Mouse (Mus musculus) intestine, embryonic 15.5 days (tissue): ENCODE measurements around the gene Ros1. TPM values are rescaled to one million over a fixed set of nuclear protein-coding genes. Genes with fewer than 3 reads are reported as not detected.

Experiments used
- ATAC-seq: fragments of 200-750 bp; cut with Nextera tagmentation; 2 replicates; pipeline ENCODE4 v1.8.0; 2017; ENCODE audit warnings: moderate TSS enrichment, moderate library complexity
- H3K27ac ChIP-seq: fragments of 300-500 bp; sonication (generic); 2 replicates; pipeline ENCODE4 v1.5.1; 2015; ENCODE audit warnings: mild to moderate bottlenecking, inconsistent platforms
- H3K27me3 ChIP-seq: fragments of 300-500 bp; sonication (generic); replicated peaks from 2 replicates; pipeline ENCODE4 v1.6.1; 2015; ENCODE audit warnings: inconsistent platforms
- H3K36me3 ChIP-seq: fragments of 300-500 bp; sonication (generic); 2 replicates; pipeline ENCODE4 v1.6.1; 2015; ENCODE audit warnings: inconsistent platforms
- H3K4me1 ChIP-seq: fragments of 300-500 bp; sonication (generic); replicated peaks from 2 replicates; pipeline ENCODE4 v1.6.1; 2015; ENCODE audit warnings: inconsistent platforms
- H3K4me2 ChIP-seq: fragments of 300-500 bp; sonication (generic); replicated peaks from 2 replicates; pipeline ENCODE4 v1.6.1; 2015; ENCODE audit warnings: mild to moderate bottlenecking, inconsistent platforms
- H3K4me3 ChIP-seq: fragments of 300-500 bp; sonication (generic); replicated peaks from 2 replicates; pipeline ENCODE4 v1.5.1; 2015; ENCODE audit warnings: inconsistent platforms
- H3K9ac ChIP-seq: fragments of 300-500 bp; sonication (generic); 2 replicates; pipeline ENCODE4 v1.6.1; 2015; ENCODE audit warnings: inconsistent platforms
- H3K9me3 ChIP-seq: fragments of 300-500 bp; sonication (generic); 2 replicates; pipeline ENCODE4 v1.6.1; 2016; ENCODE audit warnings: inconsistent platforms
- WGBS: fragments of 180-500 bp; shearing (Covaris S2); methylation state at CpG from one replicate; pipeline ENCODE4 v1.1.7; 2015; 5-methylcytosine and 5-hydroxymethylcytosine counted together
- polyA plus RNA-seq: library from polyadenylated mRNA; unstranded; fragments of >200 nt; fragmentation: Nextera tagmentation; extraction: Ambion mirVana; gene quantifications from 2 replicates; pipeline ENCODE4 v1.2.1, GENCODE M21; 2015

Gene Ros1
- polyA plus RNA-seq = 3.3 and 3.6 TPM in 2 replicates

DNA sequence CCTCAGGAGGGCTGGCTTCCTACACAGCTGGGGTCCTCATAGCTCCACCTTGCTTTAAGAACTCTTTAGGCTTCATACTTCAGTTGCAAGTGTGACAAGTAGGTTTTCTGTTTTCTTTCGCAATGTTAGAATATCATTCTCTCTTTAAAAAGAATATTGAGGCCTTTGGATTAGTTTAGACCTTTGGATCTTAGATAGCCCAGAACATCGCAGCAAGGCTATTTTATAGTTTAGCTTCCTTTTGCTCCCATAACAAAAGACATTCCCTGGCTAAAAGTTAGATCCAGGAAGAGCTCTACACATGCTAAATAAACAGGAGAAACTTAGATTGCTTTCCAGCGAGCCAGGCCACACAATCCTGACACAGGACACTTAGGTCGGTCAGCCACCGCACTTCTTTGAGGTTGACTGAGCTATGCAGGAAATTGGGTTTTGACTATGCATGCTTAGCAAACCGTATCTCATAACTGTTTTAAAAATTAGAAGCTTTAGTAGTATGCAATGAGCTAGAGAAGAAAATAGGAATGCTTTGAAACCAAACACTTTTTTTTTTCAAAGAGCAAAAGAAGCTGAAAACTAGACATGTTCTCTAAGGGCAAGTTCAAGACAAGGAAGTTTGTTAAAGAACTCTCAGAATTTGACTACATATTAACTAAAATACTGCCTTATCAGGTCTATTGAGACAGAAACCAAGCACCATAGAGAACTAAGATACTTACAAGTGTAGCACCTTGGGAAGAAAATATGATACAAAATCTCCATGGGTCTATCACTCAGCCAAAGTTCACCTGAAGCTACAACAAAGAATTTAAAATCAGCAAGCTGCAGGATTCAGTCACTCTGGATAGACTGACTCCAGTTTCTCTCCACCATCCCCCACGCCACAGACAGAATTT, at the start of gene Ros1:
Gene Ros1, minus strand, starts transcription at position 288 of the 896 bp plus-strand sequence.
- H3K9ac ChIP-seq = no peak within 1 kb of the TSS
- H3K4me1 ChIP-seq = no peaks in the 10 kb centered on the region
- 60% methylated on average over 7 of the region's 7 CpGs for WGBS
- no peaks in the 10 kb centered on the region for H3K27me3 ChIP-seq
- H3K4me2 ChIP-seq = no peak within 1 kb of the TSS
- no peaks in the 10 kb centered on the region for H3K9me3 ChIP-seq
- H3K27ac ChIP-seq = peak within 1 kb of the TSS; percentile 77
- peak; percentile 90 for ATAC-seq
- no peaks in the 10 kb centered on the region for H3K36me3 ChIP-seq
- 0 out of 2 replicates have a peak within 1 kb of the TSS, but pooled peaks have one; percentile 10 for H3K4me3 ChIP-seq

DNA sequence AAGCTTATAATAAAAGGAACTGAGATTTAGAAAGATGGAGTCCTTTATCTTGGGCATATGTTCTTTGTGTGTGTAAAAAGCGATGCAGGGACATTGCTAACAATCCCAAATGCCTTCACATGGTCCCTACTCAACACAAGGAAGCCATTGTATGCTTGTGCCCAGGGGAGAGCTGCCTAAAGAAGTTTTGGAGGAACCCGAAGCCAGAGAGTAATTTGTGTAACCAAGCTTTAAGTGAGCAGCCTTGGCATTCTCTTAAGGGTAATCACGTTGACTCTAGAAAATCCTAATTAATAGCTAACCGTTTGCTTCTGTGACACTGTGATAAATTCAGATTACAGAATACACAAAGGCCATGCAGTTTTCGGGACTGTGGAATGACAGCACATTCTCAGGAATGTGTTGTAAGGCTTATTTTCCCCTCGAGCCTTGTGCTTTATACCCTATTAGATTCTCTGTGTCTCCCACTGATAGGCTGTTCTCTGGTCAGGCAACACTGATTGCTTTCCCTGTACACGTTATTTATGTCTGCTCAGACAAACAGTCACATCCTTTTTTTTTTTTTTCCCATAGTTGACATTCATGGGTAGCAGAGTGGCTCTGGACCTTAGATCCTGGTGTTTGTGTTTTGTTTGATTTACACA, 47.8 kb upstream of the Ros1 start:
- Histone ChIP-seq H3K27me3 (no peaks in the 10 kb centered on the region), H3K9ac (no peak overlapping the region), H3K4me1 (peaks cover 3% of the 10 kb centered on the region; the same call in 1 of the 2 replicates), H3K36me3 (no peaks in the 10 kb centered on the region), H3K27ac (no peak overlapping the region), H3K9me3 (no peaks in the 10 kb centered on the region), H3K4me3 (no peak overlapping the region), H3K4me2 (no peak overlapping the region)
- no peak for ATAC-seq
- WGBS = 40% methylated on average over 7 of the region's 7 CpGs

DNA sequence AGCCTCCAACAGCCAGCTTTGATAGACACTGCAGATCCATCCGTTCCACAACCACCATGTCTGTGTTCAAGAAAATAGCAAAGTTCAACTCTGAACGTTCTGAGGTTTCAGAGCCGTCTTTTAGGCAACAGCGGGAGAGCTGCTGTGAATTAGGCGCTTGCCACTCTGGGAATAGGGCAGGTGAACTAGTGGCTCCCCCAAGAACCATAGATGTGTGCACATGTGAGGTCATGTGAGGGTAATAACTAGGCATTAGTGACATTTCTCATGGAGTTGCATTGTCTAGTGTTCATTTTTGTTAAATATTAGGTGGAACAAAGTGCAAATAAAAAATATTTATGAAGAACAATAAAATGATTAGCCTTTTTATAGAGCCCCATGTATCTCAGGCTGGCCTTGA, 47.0 kb upstream of the Ros1 start:
- Histone ChIP-seq H3K27me3 (no peaks in the 10 kb centered on the region), H3K27ac (0 out of 2 replicates have a peak overlapping the region, but pooled peaks have one; percentile 9), H3K9ac (no peak overlapping the region), H3K4me3 (no peak overlapping the region), H3K9me3 (no peaks in the 10 kb centered on the region), H3K36me3 (no peaks in the 10 kb centered on the region), H3K4me2 (no peak overlapping the region), H3K4me1 (peaks cover 3% of the 10 kb centered on the region; the same call in 1 of the 2 replicates)
- peak; percentile 67 for ATAC-seq
- WGBS = 57% methylated on average over 5 of the region's 5 CpGs

DNA sequence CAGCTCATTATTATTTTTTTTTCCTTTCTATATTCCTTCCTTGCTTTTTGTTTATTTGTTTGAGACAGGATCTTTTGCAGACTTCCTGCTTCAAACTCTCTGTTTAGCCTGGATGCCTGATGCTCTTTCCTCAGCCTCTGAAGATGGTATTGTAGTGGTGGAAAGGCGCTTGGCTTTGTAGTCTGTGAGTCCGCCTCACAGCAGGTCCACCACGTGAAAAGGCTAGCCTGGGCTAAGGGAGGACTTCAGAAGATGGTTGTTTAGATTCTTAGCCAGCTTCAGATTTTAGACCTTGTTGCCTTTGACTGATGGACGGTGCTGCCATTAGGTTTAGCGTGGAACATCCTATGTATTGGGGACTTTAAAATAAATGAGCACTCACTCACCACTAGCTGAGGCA, 40.4 kb upstream of the Ros1 start:
- WGBS = 62% methylated on average over 5 of the region's 5 CpGs
- peak overlapping the region; percentile 87 for H3K4me3 ChIP-seq

DNA sequence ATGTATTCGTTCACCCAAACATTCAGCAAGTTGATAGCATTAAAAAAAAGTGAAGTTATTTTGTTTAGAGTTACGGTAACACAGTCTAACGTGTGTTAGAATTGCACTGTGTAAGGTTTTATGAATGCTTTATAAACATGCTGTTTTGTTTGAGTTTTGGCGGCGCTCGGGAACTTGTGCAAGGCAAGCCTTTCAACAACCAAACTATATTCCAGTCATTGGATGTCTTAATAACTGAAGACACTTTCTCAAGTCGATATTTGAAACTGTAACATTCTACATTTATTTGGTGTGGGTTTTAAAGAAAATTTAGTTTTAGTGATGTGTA, 39.6 kb upstream of the Ros1 start:
- Histone ChIP-seq H3K27ac (no peak overlapping the region), H3K4me1 (peaks cover 4% of the 10 kb centered on the region), H3K4me3 (peak overlapping the region; percentile 87), H3K4me2 (peak overlapping the region; percentile 73), H3K36me3 (no peaks in the 10 kb centered on the region), H3K9ac (peak overlapping the region; percentile 95), H3K27me3 (no peaks in the 10 kb centered on the region), H3K9me3 (no peaks in the 10 kb centered on the region)
- no peak for ATAC-seq
- 4% methylated on average over 7 of the region's 7 CpGs for WGBS

More for the DNA sequence above, 40.4 kb upstream of the Ros1 start:
- Histone ChIP-seq H3K4me1 (peaks cover 4% of the 10 kb centered on the region), H3K36me3 (no peaks in the 10 kb centered on the region), H3K9me3 (no peaks in the 10 kb centered on the region), H3K27ac (no peak overlapping the region), H3K9ac (no peak overlapping the region), H3K27me3 (no peaks in the 10 kb centered on the region), H3K4me2 (peak overlapping the region; percentile 73)
- no peak for ATAC-seq

DNA sequence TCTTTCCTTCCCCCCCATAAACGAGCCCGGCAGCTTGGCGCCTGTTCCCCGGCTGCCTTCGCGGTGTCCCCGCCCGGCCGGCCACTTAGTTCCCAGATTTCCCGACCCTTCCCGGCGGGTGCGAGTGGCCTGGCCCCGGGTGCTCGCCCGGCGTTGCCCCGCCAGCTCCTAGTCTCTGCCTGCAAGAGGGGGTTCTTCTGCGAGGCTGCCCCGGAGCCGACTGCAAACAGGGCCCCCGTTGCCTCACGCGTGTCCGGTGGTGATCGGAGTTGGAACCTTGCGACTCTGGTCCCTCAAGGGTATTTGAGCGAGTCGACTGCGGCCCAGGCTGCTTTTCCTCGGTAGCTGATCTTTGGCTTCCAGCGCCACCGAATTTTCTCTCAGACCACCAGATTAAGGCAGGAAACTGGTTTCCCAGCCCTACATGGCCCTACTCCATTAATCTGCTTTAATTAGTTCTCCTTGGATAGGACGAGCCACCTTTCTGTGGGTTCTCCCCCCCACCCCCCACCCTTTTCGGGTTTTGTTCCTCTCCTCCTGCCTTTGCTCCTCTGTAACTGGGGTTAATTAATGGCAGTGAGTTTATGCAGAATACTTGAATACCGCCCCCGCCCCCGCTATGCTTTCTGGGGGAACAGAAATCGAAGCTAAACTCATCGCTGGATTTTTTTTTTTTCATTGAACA, 39.1 kb upstream of the Ros1 start:
- H3K27me3 ChIP-seq = no peaks in the 10 kb centered on the region
- H3K9me3 ChIP-seq = no peaks in the 10 kb centered on the region
- H3K36me3 ChIP-seq = no peaks in the 10 kb centered on the region
- peak overlapping the region; percentile 73 for H3K4me2 ChIP-seq
- peak overlapping the region; percentile 90 for H3K27ac ChIP-seq
- under 1% methylated on average over 38 of the region's 40 CpGs for WGBS
- peaks cover 4% of the 10 kb centered on the region for H3K4me1 ChIP-seq
- peak; percentile 21 for ATAC-seq
- H3K4me3 ChIP-seq = peak overlapping the region; percentile 87
- H3K9ac ChIP-seq = peak overlapping the region; percentile 95

DNA sequence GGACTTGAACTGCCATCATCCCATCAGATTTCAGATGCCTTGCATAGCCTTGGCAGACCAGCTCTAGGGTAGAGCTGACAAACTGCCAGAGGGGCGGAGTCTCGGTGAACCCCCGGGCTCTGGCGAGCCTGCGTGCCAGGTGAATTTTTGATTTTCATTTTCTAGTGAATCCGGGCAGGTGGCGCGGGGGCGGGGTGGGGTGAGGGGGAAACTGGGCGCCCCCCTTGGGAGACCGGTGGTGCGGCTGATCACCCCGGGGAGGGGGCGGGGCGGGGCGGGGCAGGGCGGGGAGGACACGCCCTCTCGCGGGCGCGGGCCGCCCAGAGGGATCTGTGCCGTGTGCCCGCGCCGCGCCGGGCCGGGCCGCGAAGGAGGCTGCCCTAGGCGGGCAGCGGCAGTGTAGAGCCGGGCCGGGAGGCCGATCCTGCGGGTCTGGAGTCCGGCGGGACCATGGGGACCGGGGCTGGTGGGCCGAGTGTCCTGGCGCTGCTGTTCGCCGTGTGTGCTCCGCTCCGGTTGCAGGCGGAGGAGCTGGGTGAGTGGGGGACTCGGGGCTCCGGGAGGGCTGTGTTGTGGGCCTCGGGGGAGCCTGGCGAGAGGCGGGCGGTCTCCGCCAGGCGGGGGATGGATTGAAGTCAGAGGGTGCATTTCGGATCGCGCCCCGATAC, 38.4 kb upstream of the Ros1 start, which contains the start of gene Dcbld1:
Gene Dcbld1, plus strand, starts transcription at position 319 of the 668 bp plus-strand sequence.
- WGBS = under 1% methylated on average over 50 of the region's 60 CpGs
- ATAC-seq = peak; percentile 89
- peak within 1 kb of the TSS; percentile 90 for H3K27ac ChIP-seq

DNA sequence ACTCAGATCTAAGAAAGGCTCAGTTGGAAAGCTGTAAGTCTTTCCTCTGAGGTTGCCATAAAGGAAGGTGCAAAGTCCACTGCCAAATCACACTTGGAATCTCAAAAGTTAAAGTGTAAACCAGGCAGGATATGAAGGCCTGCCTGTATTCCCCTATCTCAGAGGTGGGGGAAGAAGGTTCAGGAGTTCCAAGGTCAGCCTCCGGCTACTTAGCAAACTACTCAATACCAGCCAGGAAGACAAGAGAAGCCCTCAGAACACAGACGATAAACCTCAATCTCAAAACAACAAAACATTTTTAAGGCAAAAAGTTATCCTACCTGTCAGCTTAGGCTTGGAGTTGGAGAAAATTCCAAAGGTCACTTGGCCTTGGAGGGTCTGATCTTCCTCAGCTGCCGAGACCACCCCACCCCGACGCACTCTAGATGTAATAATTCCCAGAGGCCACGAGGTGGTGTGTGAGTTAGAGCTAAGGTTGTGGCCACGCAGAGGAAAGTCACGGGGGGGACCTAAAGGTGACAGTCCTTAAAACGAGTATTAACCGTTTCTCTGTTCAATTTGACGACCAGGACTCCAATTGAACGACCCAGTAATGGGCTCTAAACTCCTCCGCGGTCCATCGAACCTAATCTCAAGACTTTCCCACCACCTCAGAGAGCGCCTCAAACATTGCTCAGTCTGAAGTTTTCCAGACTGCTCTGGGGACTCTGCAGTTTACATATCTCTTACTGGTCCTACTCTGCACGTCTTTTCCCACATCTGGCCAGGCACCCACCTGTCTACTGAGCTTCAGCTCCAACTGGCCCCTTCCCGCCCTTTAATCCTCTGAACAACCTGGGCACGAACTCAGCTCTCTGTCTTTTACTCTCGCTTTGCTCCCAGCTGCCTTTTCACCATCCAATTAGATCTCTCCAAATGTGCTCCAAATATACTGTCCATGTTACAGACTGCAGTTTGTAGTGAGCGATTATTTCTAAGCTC, 37.4 kb upstream of the Ros1 start:
- Histone ChIP-seq H3K4me2 (peak overlapping the region; percentile 73), H3K4me1 (peaks cover 4% of the 10 kb centered on the region), H3K9me3 (no peaks in the 10 kb centered on the region), H3K4me3 (peak overlapping the region; percentile 87), H3K27me3 (no peaks in the 10 kb centered on the region), H3K36me3 (no peaks in the 10 kb centered on the region), H3K9ac (peak overlapping the region; percentile 36; the same call in 1 of the 2 replicates), H3K27ac (peak overlapping the region; percentile 90)
- 5% methylated on average over 21 of the region's 21 CpGs for WGBS
- peak; percentile 86 for ATAC-seq

More for the DNA sequence above, 38.4 kb upstream of the Ros1 start, which contains the start of gene Dcbld1:
- Histone ChIP-seq H3K4me1 (peaks cover 4% of the 10 kb centered on the region), H3K27me3 (no peaks in the 10 kb centered on the region), H3K9ac (peak within 1 kb of the TSS; percentile 95), H3K4me3 (peak within 1 kb of the TSS; percentile 87), H3K36me3 (no peaks in the 10 kb centered on the region), H3K4me2 (peak within 1 kb of the TSS; percentile 73), H3K9me3 (no peaks in the 10 kb centered on the region)

DNA sequence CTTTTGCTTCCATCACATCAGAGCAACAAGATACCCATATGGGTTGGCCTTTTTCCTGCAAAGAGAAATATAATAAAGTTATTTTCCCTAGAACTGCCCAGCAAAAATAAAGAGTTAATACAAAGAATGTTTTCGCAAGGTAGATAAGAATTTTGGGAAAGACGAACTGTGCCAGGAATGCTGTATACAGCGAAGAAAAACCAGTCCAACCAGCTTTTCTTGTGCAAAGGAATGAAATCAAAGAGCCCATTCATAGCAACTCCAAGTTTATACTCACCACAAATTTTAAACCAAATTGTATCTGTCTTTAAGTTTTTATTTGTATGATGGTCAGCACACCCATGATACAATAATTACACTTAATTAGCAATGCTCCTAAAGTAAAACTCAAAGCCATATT, 24.6 kb upstream of the Ros1 start:
- H3K4me1 ChIP-seq = 0 out of 2 replicates have a peak, but pooled peaks cover 3% of the 10 kb centered on the region
- no peaks in the 10 kb centered on the region for H3K36me3 ChIP-seq
- H3K9ac ChIP-seq = no peak overlapping the region
- H3K4me3 ChIP-seq = no peak overlapping the region
- no peaks in the 10 kb centered on the region for H3K9me3 ChIP-seq
- no peak overlapping the region for H3K4me2 ChIP-seq
- 57% methylated on average over 3 of the region's 3 CpGs for WGBS
- no peak overlapping the region for H3K27ac ChIP-seq
- H3K27me3 ChIP-seq = no peaks in the 10 kb centered on the region
- 0 out of 2 replicates have a peak, but pooled peaks have one; percentile 48 for ATAC-seq

DNA sequence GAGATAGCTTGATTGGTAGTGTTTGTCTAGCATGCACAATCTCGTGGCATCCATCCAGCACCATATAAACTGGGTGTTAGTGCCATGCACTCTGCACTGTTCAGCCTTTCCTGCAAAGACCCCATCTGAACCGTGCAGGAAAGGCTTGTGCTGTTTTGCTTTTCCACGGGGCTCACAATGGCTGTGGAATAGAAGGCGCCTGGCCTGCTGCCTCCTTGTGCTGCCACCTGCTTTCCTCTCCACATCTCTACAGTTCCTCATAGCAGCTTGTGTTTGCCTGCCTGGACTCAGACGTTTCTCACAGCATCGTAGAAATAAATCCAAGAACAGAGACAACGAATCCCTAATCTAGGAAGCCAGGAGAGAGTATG, 22.5 kb upstream of the Ros1 start:
- 0 out of 2 replicates have a peak, but pooled peaks cover 3% of the 10 kb centered on the region for H3K4me1 ChIP-seq
- H3K27ac ChIP-seq = 0 out of 2 replicates have a peak overlapping the region, but pooled peaks have one; percentile 6
- no peak overlapping the region for H3K4me2 ChIP-seq

More for the DNA sequence above, 22.5 kb upstream of the Ros1 start:
- Histone ChIP-seq H3K9ac (no peak overlapping the region), H3K9me3 (no peaks in the 10 kb centered on the region), H3K36me3 (no peaks in the 10 kb centered on the region), H3K4me3 (no peak overlapping the region), H3K27me3 (no peaks in the 10 kb centered on the region)
- 0 out of 2 replicates have a peak, but pooled peaks have one; percentile 11 for ATAC-seq
- 40% methylated on average over 7 of the region's 7 CpGs for WGBS
